Comparison of ENCODE assay signal across 8 mouse cellular contexts in the genomic region with DNA sequence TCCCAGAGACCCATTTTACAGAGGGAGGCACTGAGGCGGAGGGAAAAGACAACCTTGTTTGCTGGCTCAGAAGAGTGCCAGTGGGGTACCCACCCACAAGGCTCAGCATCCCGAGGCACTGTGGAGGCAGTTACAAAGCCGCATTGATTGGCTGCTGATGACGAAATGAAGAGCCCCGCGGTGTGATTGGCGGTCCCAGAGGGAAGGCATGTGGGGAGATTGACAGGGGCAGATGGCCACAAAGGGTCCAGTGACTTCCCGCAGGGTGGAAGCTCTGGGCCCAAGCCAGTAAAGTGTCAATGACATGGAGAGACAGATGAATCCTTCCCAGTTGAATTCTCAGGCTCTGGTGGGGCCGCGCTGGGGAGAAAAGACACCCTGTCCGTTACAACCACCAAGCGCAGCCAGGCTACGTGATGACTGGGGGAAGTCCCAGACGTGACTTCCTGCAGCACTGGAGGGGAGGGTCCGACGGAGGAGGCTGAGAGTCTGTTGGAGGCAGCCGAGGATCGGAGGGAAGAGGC. TPM values are rescaled to one million over a fixed set of nuclear protein-coding genes. Genes with fewer than 3 reads are reported as not detected.
DNase-seq lines count a peak whose midpoint lies in the region; ATAC-seq and TF ChIP-seq lines count a peak whose summit lies in the region.

No protein-coding gene starts in this region.

- peak; percentile 84 for ATAC-seq in embryonic facial prominence, embryonic 14.5 days (ENCODE audit: low read depth)
- peak; percentile 84 for ATAC-seq in midbrain, embryonic 11.5 days (ENCODE audit: low FRiP score)
- ATAC-seq in stomach, embryonic 14.5 days (ENCODE audit: insufficient number of reproducible peaks, insufficient read depth, low FRiP score, low read depth) = peak; percentile 40; the same call in 1 of the 2 replicates

- TF ChIP-seq POLR2A in spleen, adult 2 months (IDR thresholded peaks at IDR 0.05; ENCODE audit: low read depth, low read length) = no peak

- peak overlapping the region; percentile 25; the same call in 1 of the 2 replicates for H3K4me2 ChIP-seq in embryonic facial prominence, embryonic 14.5 days (ENCODE audit: low read depth, low read length)
- H3K4me2 ChIP-seq in midbrain, embryonic 11.5 days = 0 out of 2 replicates have a peak overlapping the region, but pooled peaks have one; percentile 14
- peak overlapping the region; percentile 24; the same call in 1 of the 2 replicates for H3K4me2 ChIP-seq in stomach, embryonic 14.5 days (replicated peaks; ENCODE audit: low read depth, low read length)

- no peak for TF ChIP-seq CTCF in spleen, adult 2 months (IDR thresholded peaks at IDR 0.05; ENCODE audit: extremely low read depth, insufficient read depth, insufficient read length, insufficient replicate concordance)
- no peak for TF ChIP-seq CTCF in left cerebral cortex, adult 2 months (IDR thresholded peaks at IDR 0.05)

- intact Hi-C loops in left cerebral cortex, adult 2 months (cut with DNase I) = no loop called here

- peak overlapping the region; percentile 36; the same call in 1 of the 2 replicates for H3K4me3 ChIP-seq in spleen, adult 2 months (ENCODE audit: extremely low read depth, insufficient read depth, insufficient read length)
- no peak overlapping the region for H3K4me3 ChIP-seq in embryonic facial prominence, embryonic 14.5 days (ENCODE audit: low read depth, low read length)
- peak overlapping the region; percentile 24 for H3K4me3 ChIP-seq in left cerebral cortex, adult 2 months
- H3K4me3 ChIP-seq in midbrain, embryonic 11.5 days (ENCODE audit: low read depth, low read length) = no peak overlapping the region
- no peak overlapping the region for H3K4me3 ChIP-seq in stomach, embryonic 14.5 days (ENCODE audit: low read depth, low read length)

- no peaks in the 10 kb centered on the region for H3K27me3 ChIP-seq in spleen, adult 2 months (ENCODE audit: control insufficient read depth, insufficient read depth, low read length)
- H3K27me3 ChIP-seq in embryonic facial prominence, embryonic 14.5 days (replicated peaks; ENCODE audit: control insufficient read depth, insufficient read depth, low read length) = no peaks in the 10 kb centered on the region
- H3K27me3 ChIP-seq in midbrain, embryonic 11.5 days (ENCODE audit: control insufficient read depth, insufficient read depth, low read length) = no peaks in the 10 kb centered on the region
- H3K27me3 ChIP-seq in stomach, embryonic 14.5 days (ENCODE audit: control insufficient read depth, insufficient read depth, low read length) = no peaks in the 10 kb centered on the region

- 10% methylated on average over 18 of the region's 18 CpGs for whole genome bisulfite sequencing in spleen, adult 2 months
- 14% methylated on average over 18 of the region's 18 CpGs for WGBS in embryonic facial prominence, embryonic 14.5 days
- WGBS in midbrain, embryonic 11.5 days = 18% methylated on average over 18 of the region's 18 CpGs
- 21% methylated on average over 18 of the region's 18 CpGs for WGBS in stomach, embryonic 14.5 days

- no peaks in the 10 kb centered on the region for H3K36me3 ChIP-seq in spleen, adult 2 months (ENCODE audit: control insufficient read depth, insufficient read depth, low read length)
- H3K36me3 ChIP-seq in embryonic facial prominence, embryonic 14.5 days (ENCODE audit: control insufficient read depth, insufficient read depth, low read length) = peaks cover 46% of the 10 kb centered on the region
- H3K36me3 ChIP-seq in midbrain, embryonic 11.5 days (ENCODE audit: control insufficient read depth, insufficient read depth, low read length) = peaks cover 29% of the 10 kb centered on the region
- H3K36me3 ChIP-seq in stomach, embryonic 14.5 days (ENCODE audit: control insufficient read depth, insufficient read depth, low read length) = peaks cover 36% of the 10 kb centered on the region

- H3K9ac ChIP-seq in embryonic facial prominence, embryonic 14.5 days (ENCODE audit: low read depth, low read length) = 0 out of 2 replicates have a peak overlapping the region, but pooled peaks have one; percentile 20
- 0 out of 2 replicates have a peak overlapping the region, but pooled peaks have one; percentile 39 for H3K9ac ChIP-seq in midbrain, embryonic 11.5 days (ENCODE audit: low read length)
- H3K9ac ChIP-seq in stomach, embryonic 14.5 days (replicated peaks; ENCODE audit: low read depth, low read length) = no peak overlapping the region

- no peaks in the 10 kb centered on the region for H3K9me3 ChIP-seq in embryonic facial prominence, embryonic 14.5 days (ENCODE audit: control insufficient read depth, low read length)
- H3K9me3 ChIP-seq in midbrain, embryonic 11.5 days (ENCODE audit: control insufficient read depth, low read length) = peaks cover 5% of the 10 kb centered on the region; the same call in 1 of the 2 replicates
- H3K9me3 ChIP-seq in stomach, embryonic 14.5 days (ENCODE audit: control insufficient read depth, low read depth, low read length) = no peaks in the 10 kb centered on the region

- peak in 1 of 2 experiments; percentile 29 for DNase-seq in spleen, adult 2 months (ENCODE audit: low read depth in 1 of 2, low spot score in 2 of 2)
- DNase-seq in spleen, postnatal 14 days (ENCODE audit: low spot score in 2 of 2) = no peak
- peak; percentile 92 for DNase-seq in embryonic facial prominence, embryonic 14.5 days (ENCODE audit: low spot score)
- peak; percentile 72 for DNase-seq in heart, postnatal 4 days
- peak; percentile 67 to 73 for DNase-seq in left cerebral cortex, adult 2 months (ENCODE audit: extremely low spot score in 1 of 2, low spot score in 2 of 2)
- DNase-seq in midbrain, embryonic 11.5 days (ENCODE audit: low spot score, missing footprints) = peak; percentile 96
- no peak for DNase-seq in urinary bladder, adult 18-20 months (ENCODE audit: low spot score in 2 of 2)

- H3K27ac ChIP-seq in spleen, adult 2 months (ENCODE audit: insufficient read depth, low read length) = no peak overlapping the region
- peak overlapping the region; percentile 52 for H3K27ac ChIP-seq in embryonic facial prominence, embryonic 14.5 days (replicated peaks; ENCODE audit: low read depth, low read length)
- H3K27ac ChIP-seq in left cerebral cortex, adult 2 months = peak overlapping the region; percentile 83
- peak overlapping the region; percentile 81 for H3K27ac ChIP-seq in midbrain, embryonic 11.5 days (ENCODE audit: low read depth, low read length)
- H3K27ac ChIP-seq in stomach, embryonic 14.5 days (ENCODE audit: low read length) = peak overlapping the region; percentile 35

- no peaks in the 10 kb centered on the region for H3K4me1 ChIP-seq in spleen, adult 2 months (ENCODE audit: control insufficient read depth, insufficient read depth, insufficient read length)
- 0 out of 2 replicates have a peak, but pooled peaks cover 4% of the 10 kb centered on the region for H3K4me1 ChIP-seq in embryonic facial prominence, embryonic 14.5 days (ENCODE audit: control insufficient read depth, insufficient read depth, low read length)
- peaks cover 6% of the 10 kb centered on the region for H3K4me1 ChIP-seq in midbrain, embryonic 11.5 days (ENCODE audit: control insufficient read depth, insufficient read depth, low read length)
- H3K4me1 ChIP-seq in stomach, embryonic 14.5 days (ENCODE audit: control insufficient read depth, insufficient read depth, low read length) = peaks cover 12% of the 10 kb centered on the region; the same call in 1 of the 2 replicates

RNA-seq across cellular contexts. Expression of a gene that starts 14.5 kb away (rescaled TPM):
- 33.7 and 59.8 TPM in 2 replicates for polyA plus RNA-seq in spleen, adult 2 months (2012; rRNA removed)
- polyA plus RNA-seq in embryonic facial prominence, embryonic 14.5 days (2014; fragmentation: Nextera tagmentation; extraction: Ambion mirVana) = 338 and 413 TPM in 2 replicates
- total RNA-seq in heart, postnatal 4 days (2021) = 100 to 1,000 TPM; 145 to 173 TPM
- 100 to 1,000 TPM; 334 to 344 TPM for total RNA-seq in left cerebral cortex, adult 2 months (2021)
- 566 and 605 TPM in 2 replicates for polyA plus RNA-seq in midbrain, embryonic 11.5 days (2014; fragmentation: Nextera tagmentation; extraction: Ambion mirVana)
- 232 and 251 TPM in 2 replicates for polyA plus RNA-seq in stomach, embryonic 14.5 days (2014; fragmentation: Nextera tagmentation; extraction: Ambion mirVana)

Comparison
In these comparisons a context has a peak if more than half of its experiments do, and no peak if none do; other contexts are left out.
1. DNase-seq: peak in embryonic facial prominence, embryonic 14.5 days (single experiment), heart, postnatal 4 days (single experiment), left cerebral cortex, adult 2 months (2 of 2) and midbrain, embryonic 11.5 days (single experiment); none in spleen, postnatal 14 days (0 of 2) and urinary bladder, adult 18-20 months (0 of 2).
2. H3K4me3 ChIP-seq: peak in spleen, adult 2 months (single experiment) and left cerebral cortex, adult 2 months (single experiment); none in embryonic facial prominence, embryonic 14.5 days (single experiment), midbrain, embryonic 11.5 days (single experiment) and stomach, embryonic 14.5 days (single experiment).
3. Peak in every context shown above with its lines, with median percentiles within 50 percentile points of each other: ATAC-seq and H3K4me2 ChIP-seq.